In genomic region chr17:83512130-83512529, GRCm38 (mm10) we compare ENCODE assay signal across 18 mouse cellular contexts. TPM values are rescaled to one million over a fixed set of nuclear protein-coding genes. Genes with fewer than 3 reads are reported as not detected.
DNase-seq lines count a peak whose midpoint lies in the region; ATAC-seq lines count a peak whose summit lies in the region.
"Had no signal": no experiment of that assay in that cellular context is flagged by ENCODE, and none has a peak within 500 bp of the region (broad histone marks: within the 10 kb centered on the region; RNA-seq: fewer than 3 reads in every experiment).

No protein-coding gene starts in this region.

- H3K36me3 ChIP-seq in heart, embryonic 15.5 days: no peaks in the 10 kb centered on the region
- H3K36me3 ChIP-seq in heart, embryonic 10.5 days: no peaks in the 10 kb centered on the region
- H3K36me3 ChIP-seq in liver, embryonic 11.5 days (ENCODE audit: control insufficient read depth, insufficient read depth, low read length): no peaks in the 10 kb centered on the region; the same call in 1 of the 2 replicates
- H3K36me3 ChIP-seq in neural tube, embryonic 15.5 days: no peaks in the 10 kb centered on the region

- 84% methylated on average over 3 of the region's 3 CpGs for WGBS in heart, embryonic 15.5 days
- WGBS in heart, embryonic 10.5 days: 92% methylated on average over 3 of the region's 3 CpGs
- 86% methylated on average over 3 of the region's 3 CpGs for WGBS in liver, embryonic 11.5 days
- 95% methylated on average over 3 of the region's 3 CpGs for WGBS in neural tube, embryonic 15.5 days

- no peak overlapping the region for H3K9ac ChIP-seq in heart, embryonic 15.5 days
- H3K9ac ChIP-seq in liver, embryonic 11.5 days (ENCODE audit: low read depth, low read length): 0 out of 2 replicates have a peak overlapping the region, but pooled peaks have one; percentile 15
- H3K9ac ChIP-seq in neural tube, embryonic 15.5 days (replicated peaks): no peak overlapping the region

- H3K9me3 ChIP-seq in heart, embryonic 15.5 days (replicated peaks): no peaks in the 10 kb centered on the region
- H3K9me3 ChIP-seq in heart, embryonic 10.5 days: no peaks in the 10 kb centered on the region
- no peaks in the 10 kb centered on the region for H3K9me3 ChIP-seq in liver, embryonic 11.5 days (ENCODE audit: control insufficient read depth, low read length)
- no peaks in the 10 kb centered on the region for H3K9me3 ChIP-seq in neural tube, embryonic 15.5 days (replicated peaks)
- H3K9me3 ChIP-seq: embryonic facial prominence, embryonic 12.5 days; limb, embryonic 12.5 days had no signal

- ATAC-seq in heart, embryonic 15.5 days (replicated peaks; ENCODE audit: insufficient number of reproducible peaks, insufficient read depth, low FRiP score, low read depth): no peak
- no peak for ATAC-seq in liver, embryonic 11.5 days (replicated peaks; ENCODE audit: low FRiP score)
- ATAC-seq in neural tube, embryonic 15.5 days (ENCODE audit: low FRiP score): no peak
- ATAC-seq in inflammation-experienced regulatory T-cells, adult 6 months: no peak
- ATAC-seq: forebrain, embryonic 14.5 days; hindbrain, postnatal 0 days; midbrain, embryonic 16.5 days had no signal

- no peaks in the 10 kb centered on the region for H3K27me3 ChIP-seq in heart, embryonic 15.5 days
- no peaks in the 10 kb centered on the region for H3K27me3 ChIP-seq in heart, embryonic 10.5 days (ENCODE audit: insufficient read depth, poor library complexity, severe bottlenecking)
- H3K27me3 ChIP-seq in liver, embryonic 11.5 days (replicated peaks; ENCODE audit: control insufficient read depth, insufficient read depth, low read length): no peaks in the 10 kb centered on the region
- H3K27me3 ChIP-seq in neural tube, embryonic 15.5 days (replicated peaks): no peaks in the 10 kb centered on the region
- H3K27me3 ChIP-seq: embryonic facial prominence, embryonic 12.5 days; limb, embryonic 12.5 days had no signal

- H3K4me1 ChIP-seq in heart, embryonic 15.5 days (replicated peaks): peaks cover 23% of the 10 kb centered on the region
- peaks cover 25% of the 10 kb centered on the region for H3K4me1 ChIP-seq in heart, embryonic 10.5 days
- H3K4me1 ChIP-seq in liver, embryonic 11.5 days (replicated peaks; ENCODE audit: control insufficient read depth, insufficient read depth, low read length): peaks cover 18% of the 10 kb centered on the region
- H3K4me1 ChIP-seq in neural tube, embryonic 15.5 days: peaks cover 36% of the 10 kb centered on the region

- no peak overlapping the region for H3K27ac ChIP-seq in heart, embryonic 15.5 days
- H3K27ac ChIP-seq in heart, embryonic 10.5 days: no peak overlapping the region
- H3K27ac ChIP-seq in liver, embryonic 11.5 days (ENCODE audit: low read depth, low read length): no peak overlapping the region
- H3K27ac ChIP-seq in neural tube, embryonic 15.5 days (replicated peaks): no peak overlapping the region
- H3K27ac ChIP-seq: embryonic facial prominence, embryonic 12.5 days; hindbrain, postnatal 0 days; limb, embryonic 12.5 days had no signal

- no peak overlapping the region for H3K4me3 ChIP-seq in heart, embryonic 15.5 days
- H3K4me3 ChIP-seq in heart, embryonic 10.5 days: no peak overlapping the region
- no peak overlapping the region for H3K4me3 ChIP-seq in liver, embryonic 11.5 days (ENCODE audit: low read depth, low read length)
- H3K4me3 ChIP-seq in neural tube, embryonic 15.5 days (replicated peaks): no peak overlapping the region

- DNase-seq in heart, embryonic 10.5 days (ENCODE audit: low spot score): no peak
- no peak for DNase-seq in liver, embryonic 11.5 days (ENCODE audit: low spot score)
- no peak for DNase-seq in liver
- peak; percentile 57 for DNase-seq in fat pad, adult 2 months (ENCODE audit: extremely low read depth, low read depth, low spot score)
- DNase-seq: adrenal gland, postnatal 25 days; cerebellum, postnatal 14 days; kidney, postnatal 25 days; lung, postnatal 4 days; retina, postnatal 1 day; spleen, adult 18-20 months had no signal

- peak overlapping the region; percentile 81; the same call in 1 of the 2 replicates for H3K4me2 ChIP-seq in heart, embryonic 15.5 days
- peak overlapping the region; percentile 96; the same call in 1 of the 2 replicates for H3K4me2 ChIP-seq in liver, embryonic 11.5 days
- H3K4me2 ChIP-seq in neural tube, embryonic 15.5 days: 0 out of 2 replicates have a peak overlapping the region, but pooled peaks have one; percentile 82

RNA-seq across cellular contexts. Expression of gene Cox7a2l, which starts 5.0 kb away (rescaled TPM):
- polyA plus RNA-seq in heart, embryonic 15.5 days (2015; fragmentation: Nextera tagmentation; extraction: Ambion mirVana): 198 and 222 TPM in 2 replicates
- polyA plus RNA-seq in heart, embryonic 10.5 days (2016; fragmentation: Nextera tagmentation; extraction: Ambion mirVana): 173 and 177 TPM in 2 replicates
- 134 and 136 TPM in 2 replicates for polyA plus RNA-seq in liver, embryonic 11.5 days (2014; fragmentation: Nextera tagmentation; extraction: Ambion mirVana)
- polyA plus RNA-seq in neural tube, embryonic 15.5 days (2015; fragmentation: Nextera tagmentation; extraction: Ambion mirVana): 197 and 199 TPM in 2 replicates
- 100 to 1,000 TPM; 353 to 565 (median 539) TPM for polyA plus RNA-seq in inflammation-experienced regulatory T-cells, adult 6 months (2017; shearing (Covaris generic))
